Comparison of ENCODE assay signal across 9 mouse cellular contexts in the genomic region with DNA sequence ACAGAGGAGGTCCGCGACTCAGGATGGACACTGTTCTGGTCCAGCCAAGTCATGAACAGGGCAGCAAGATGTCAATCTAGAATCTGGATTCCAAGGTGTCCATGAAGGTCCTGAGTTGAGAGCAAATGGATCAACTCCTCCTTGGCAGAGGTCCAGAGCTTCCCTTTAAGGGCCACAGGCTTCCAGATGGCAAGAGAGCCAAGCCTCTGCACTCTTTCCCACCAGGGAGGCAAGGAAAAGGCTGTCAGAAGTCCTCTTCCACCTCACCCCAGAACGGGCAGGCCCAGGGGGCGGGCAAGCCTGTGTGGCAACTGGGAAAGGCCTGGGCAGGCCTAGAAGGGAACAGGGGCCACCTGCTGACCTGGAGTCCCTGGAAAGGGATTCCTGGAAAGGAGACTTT. TPM values are rescaled to one million over a fixed set of nuclear protein-coding genes. Genes with fewer than 3 reads are reported as not detected.
DNase-seq lines count a peak whose midpoint lies in the region; ATAC-seq and TF ChIP-seq lines count a peak whose summit lies in the region.
"Had no signal": no experiment of that assay in that cellular context is flagged by ENCODE, and none has a peak within 500 bp of the region (broad histone marks: within the 10 kb centered on the region; RNA-seq: fewer than 3 reads in every experiment).

No protein-coding gene starts in this region.

- no peak overlapping the region for H3K4me2 ChIP-seq in forebrain, embryonic 11.5 days (ENCODE audit: low read depth, low read length, severe bottlenecking)
- H3K4me2 ChIP-seq in hindbrain, postnatal 0 days (ENCODE audit: low read depth, low read length): no peak overlapping the region
- no peak overlapping the region for H3K4me2 ChIP-seq in liver, postnatal 0 days (ENCODE audit: low read depth, low read length)

- no peak for TF ChIP-seq CTCF in hindbrain, postnatal 0 days (IDR thresholded peaks at IDR 0.05; ENCODE audit: low read depth)
- TF ChIP-seq CTCF in liver, postnatal 0 days (IDR thresholded peaks at IDR 0.05; ENCODE audit: low read depth): no peak

- no peak overlapping the region for H3K4me3 ChIP-seq in forebrain, embryonic 11.5 days (ENCODE audit: low read depth, low read length)
- H3K4me3 ChIP-seq in hindbrain, postnatal 0 days (ENCODE audit: low read length): no peak overlapping the region
- no peak overlapping the region for H3K4me3 ChIP-seq in liver, postnatal 0 days (ENCODE audit: low read depth, low read length)

- no peak overlapping the region for H3K9ac ChIP-seq in forebrain, embryonic 11.5 days (ENCODE audit: low read length)
- no peak overlapping the region for H3K9ac ChIP-seq in hindbrain, postnatal 0 days (replicated peaks; ENCODE audit: low read length)
- H3K9ac ChIP-seq in liver, postnatal 0 days (replicated peaks): no peak overlapping the region

- H3K9me3 ChIP-seq in forebrain, embryonic 11.5 days (ENCODE audit: control insufficient read depth, low read length): no peaks in the 10 kb centered on the region
- H3K9me3 ChIP-seq in hindbrain, postnatal 0 days (ENCODE audit: low read length): no peaks in the 10 kb centered on the region
- H3K9me3 ChIP-seq in liver, postnatal 0 days (ENCODE audit: low read length): no peaks in the 10 kb centered on the region

- WGBS in forebrain, embryonic 11.5 days: 75% methylated on average over 4 of the region's 4 CpGs
- WGBS in hindbrain, postnatal 0 days: 62% methylated on average over 4 of the region's 4 CpGs
- 72% methylated on average over 4 of the region's 4 CpGs for WGBS in liver, postnatal 0 days (ENCODE audit: insufficient replicate concordance)

- no peaks in the 10 kb centered on the region for H3K27me3 ChIP-seq in forebrain, embryonic 11.5 days (ENCODE audit: control insufficient read depth, insufficient read depth, low read length)
- no peaks in the 10 kb centered on the region for H3K27me3 ChIP-seq in hindbrain, postnatal 0 days (ENCODE audit: insufficient read depth, low read length)
- H3K27me3 ChIP-seq in liver, postnatal 0 days (ENCODE audit: insufficient read depth, low read length): no peaks in the 10 kb centered on the region

- TF ChIP-seq EP300 in liver, postnatal 0 days (IDR thresholded peaks at IDR 0.05; ENCODE audit: low read depth): no peak

- no peak for ATAC-seq in forebrain, embryonic 11.5 days (replicated peaks; ENCODE audit: low FRiP score)
- ATAC-seq in hindbrain, postnatal 0 days: peak; percentile 19; the same call in 1 of the 2 replicates
- no peak for ATAC-seq in liver, postnatal 0 days

- DNase-seq in MN1 (ENCODE audit: low spot score): peak; percentile 58
- DNase-seq in cerebellum, adult 11-12 months: peak; percentile 88
- no peak for DNase-seq in forebrain, embryonic 11.5 days (ENCODE audit: low spot score)
- DNase-seq in hindbrain, postnatal 0 days (ENCODE audit: low spot score): no peak
- no peak for DNase-seq in liver, postnatal 0 days
- no peak for DNase-seq in lung, adult 18-20 months
- no peak for DNase-seq in frontal cortex, postnatal 36 days (ENCODE audit: low spot score in 2 of 2)
- DNase-seq: kidney, adult 9 months; lung, adult 2 months had no signal

- no peaks in the 10 kb centered on the region for H3K36me3 ChIP-seq in forebrain, embryonic 11.5 days (ENCODE audit: control insufficient read depth, insufficient read depth, low read length)
- no peaks in the 10 kb centered on the region for H3K36me3 ChIP-seq in hindbrain, postnatal 0 days (ENCODE audit: insufficient read depth, low read length)
- no peaks in the 10 kb centered on the region for H3K36me3 ChIP-seq in liver, postnatal 0 days (replicated peaks; ENCODE audit: insufficient read depth, low read length)

- peaks cover 4% of the 10 kb centered on the region; the same call in 1 of the 2 replicates for H3K4me1 ChIP-seq in forebrain, embryonic 11.5 days (replicated peaks; ENCODE audit: control insufficient read depth, insufficient read depth, low read length)
- H3K4me1 ChIP-seq in hindbrain, postnatal 0 days (ENCODE audit: insufficient read depth, low read length): peaks cover 20% of the 10 kb centered on the region
- no peaks in the 10 kb centered on the region for H3K4me1 ChIP-seq in liver, postnatal 0 days (ENCODE audit: insufficient read depth)

- H3K27ac ChIP-seq in forebrain, embryonic 11.5 days (ENCODE audit: low read depth, low read length): peak overlapping the region; percentile 38; the same call in 1 of the 2 replicates
- peak overlapping the region; percentile 56; the same call in 1 of the 2 replicates for H3K27ac ChIP-seq in hindbrain, postnatal 0 days
- no peak overlapping the region for H3K27ac ChIP-seq in liver, postnatal 0 days (ENCODE audit: low read depth)

RNA-seq across cellular contexts. Expression of gene Ppp1r26, which starts 58.7 kb away (rescaled TPM):
- 7.4 and 7.8 TPM in 2 replicates for polyA plus RNA-seq in forebrain, embryonic 11.5 days (2014; fragmentation: Nextera tagmentation; extraction: Ambion mirVana)
- total RNA-seq in hindbrain, postnatal 0 days (2014; rRNA removed): 58.8 and 78.7 TPM in 2 replicates
- 10.4 and 11.2 TPM in 2 replicates for polyA plus RNA-seq in hindbrain, postnatal 0 days (2015; fragmentation: Nextera tagmentation; extraction: Ambion mirVana)
- polyA plus RNA-seq in liver, postnatal 0 days (2015; fragmentation: Nextera tagmentation; extraction: Ambion mirVana): 0.02 and 0.05 TPM in 2 replicates

Comparison
In these comparisons a context has a peak if more than half of its experiments do, and no peak if none do; other contexts are left out.
1. DNase-seq: peak in MN1 (single experiment) and cerebellum, adult 11-12 months (single experiment); none in forebrain, embryonic 11.5 days (single experiment), hindbrain, postnatal 0 days (single experiment), liver, postnatal 0 days (single experiment), lung, adult 18-20 months (0 of 2) and frontal cortex, postnatal 36 days (0 of 2).